Mouse (Mus musculus) ES-E14 (cell line): ENCODE measurements at regions not wholly inside any gene's neighbourhood (a gene's known extent, or its start where the extent isn't known, plus 50 kb on each side); places are given as distances from the start of the nearest gene placed in this dataset.

ENCODE experiments used
- CHD2 ChIP-seq: IDR thresholded peaks from 2 replicates; pipeline ENCODE4 v1.6.1; 2014; ENCODE audit warnings: mild to moderate bottlenecking, low read depth, low read length, inconsistent platforms
- HCFC1 ChIP-seq: IDR thresholded peaks from 2 replicates; pipeline ENCODE4 v1.6.1; 2012; ENCODE audit warnings: low read length, inconsistent platforms, borderline replicate concordance; ENCODE audit not compliant: insufficient read depth
- MAFK ChIP-seq: IDR thresholded peaks from 2 replicates; pipeline ENCODE4 v1.6.1; 2014; ENCODE audit warnings: mild to moderate bottlenecking, low read depth, low read length, inconsistent platforms; ENCODE audit not compliant: insufficient read depth
- ZC3H11A ChIP-seq: IDR thresholded peaks from 2 replicates; pipeline ENCODE4 v1.6.1; 2012; ENCODE audit warnings: low read depth, mild to moderate bottlenecking, inconsistent platforms, low read length, borderline replicate concordance

GRCm38 (mm10) chr7:51140796-51141195, 370.0 kb upstream of the Ano5 start:
- TF ChIP-seq ZC3H11A = no peak
- TF ChIP-seq MAFK = no peak
- no peak for TF ChIP-seq HCFC1
- no peak for TF ChIP-seq CHD2
